Mouse (Mus musculus) thymus, adult 2 months (tissue): Measurements from ENCODE around the gene Aarsd1.

Experiments
- CTCF ChIP-seq: fragments of 200-500 bp; IDR thresholded peaks from 2 replicates; pipeline ENCODE4 v1.5.1; 2012; ENCODE audit warnings: mild to moderate bottlenecking, control low read depth, low read length, moderate library complexity, borderline replicate concordance; ENCODE audit not compliant: control insufficient read depth, poor library complexity, insufficient read depth; ENCODE audit errors: extremely low read depth
- POLR2A ChIP-seq: fragments of 200-500 bp; IDR thresholded peaks from 2 replicates; pipeline ENCODE4 v1.6.1; 2012; ENCODE audit warnings: mild to moderate bottlenecking, low read length, control low read depth, moderate library complexity; ENCODE audit not compliant: control insufficient read depth, poor library complexity, insufficient read depth; ENCODE audit errors: extremely low read depth

GRCm38 (mm10) chr11:101454702-101455101 lies 37.3 kb upstream of the Aarsd1 start:
- TF ChIP-seq CTCF (no peak), POLR2A (no peak)
